Mouse (Mus musculus) forebrain, embryonic 13.5 days (tissue): ENCODE results near the gene Cemip2. TPM values are rescaled to one million over a fixed set of nuclear protein-coding genes. Genes with fewer than 3 reads are reported as not detected.
A peak's percentile ranks its signal among the peaks of the same experiment; 100 is the strongest.

Experiments
- ATAC-seq: fragments of 200-750 bp; cut with Nextera tagmentation; 2 replicates; pipeline ENCODE4 v1.8.0; 2017
- H3K27ac ChIP-seq: fragments of 300-500 bp; sonication (generic); 2 replicates; pipeline ENCODE4 v1.5.1; 2015; ENCODE audit warnings: inconsistent platforms, mild to moderate bottlenecking, moderate library complexity
- H3K27me3 ChIP-seq: fragments of 300-500 bp; sonication (generic); 2 replicates; pipeline ENCODE4 v1.6.1; 2015; ENCODE audit warnings: mild to moderate bottlenecking, inconsistent platforms
- H3K36me3 ChIP-seq: fragments of 300-500 bp; sonication (generic); 2 replicates; pipeline ENCODE4 v1.6.1; 2015; ENCODE audit warnings: mild to moderate bottlenecking, inconsistent platforms; ENCODE audit not compliant: poor library complexity, severe bottlenecking
- H3K4me1 ChIP-seq: fragments of 300-500 bp; sonication (generic); 2 replicates; pipeline ENCODE4 v1.6.1; 2015; ENCODE audit warnings: inconsistent platforms
- H3K4me2 ChIP-seq: fragments of 300-500 bp; sonication (generic); 2 replicates; pipeline ENCODE4 v1.6.1; 2015; ENCODE audit warnings: inconsistent platforms, mild to moderate bottlenecking, moderate library complexity
- H3K4me3 ChIP-seq: fragments of 300-500 bp; sonication (generic); 2 replicates; pipeline ENCODE4 v1.5.1; 2015; ENCODE audit warnings: mild to moderate bottlenecking, inconsistent platforms
- H3K9ac ChIP-seq: fragments of 300-500 bp; sonication (generic); 2 replicates; pipeline ENCODE4 v1.6.1; 2015; ENCODE audit warnings: mild to moderate bottlenecking, inconsistent platforms
- H3K9me3 ChIP-seq: fragments of 300-500 bp; sonication (generic); replicated peaks from 2 replicates; pipeline ENCODE4 v1.6.1; 2016; ENCODE audit warnings: inconsistent platforms
- WGBS: fragments of 180-500 bp; shearing (Covaris S2); methylation state at CpG from one replicate; pipeline ENCODE4 v1.1.7; 2015; 5-methylcytosine and 5-hydroxymethylcytosine counted together
- polyA plus RNA-seq: library from polyadenylated mRNA; unstranded; fragments of >200 nt; fragmentation: Nextera tagmentation; extraction: Ambion mirVana; gene quantifications from 2 replicates; pipeline ENCODE4 v1.2.1, GENCODE M21; 2015

The Cemip2 gene
- polyA plus RNA-seq, 1 experiment from 2014 or later: 54.2 TPM

GRCm38 (mm10) chr19:21794569-21794968, 16.4 kb downstream of the Cemip2 start:
- Histone ChIP-seq H3K9me3 (no peaks in the 10 kb centered on the region), H3K36me3 (peaks cover 55% of the 10 kb centered on the region), H3K9ac (no peak overlapping the region), H3K27me3 (no peaks in the 10 kb centered on the region), H3K4me2 (no peak overlapping the region), H3K27ac (no peak overlapping the region), H3K4me3 (no peak overlapping the region), H3K4me1 (peaks cover 35% of the 10 kb centered on the region)
- 96% methylated on average over 3 of the region's 3 CpGs for WGBS
- ATAC-seq: no peak

DNA sequence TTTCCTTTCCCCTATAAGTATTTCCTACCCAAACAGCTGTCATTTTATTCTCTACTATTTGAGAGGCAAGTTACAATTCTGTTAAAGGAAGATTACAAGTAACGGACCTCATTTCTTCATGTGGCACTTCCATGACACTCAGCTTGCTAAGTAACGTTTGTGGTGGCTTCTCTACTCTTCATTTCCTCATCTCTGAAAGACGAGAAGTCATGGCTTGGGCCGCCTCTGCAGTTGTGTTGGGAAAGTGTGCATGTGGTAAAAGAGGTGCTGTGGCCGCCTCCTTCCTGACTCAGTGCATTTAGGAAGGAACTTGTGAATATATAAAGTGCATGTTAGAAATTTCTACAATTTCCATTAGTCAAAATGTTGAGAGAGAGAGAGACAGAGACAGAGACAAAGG, 18.2 kb downstream of the Cemip2 start:
- ATAC-seq: no peak
- H3K4me2 ChIP-seq: no peak overlapping the region
- no peaks in the 10 kb centered on the region for H3K9me3 ChIP-seq
- peaks cover 69% of the 10 kb centered on the region for H3K36me3 ChIP-seq
- no peaks in the 10 kb centered on the region for H3K27me3 ChIP-seq
- H3K4me1 ChIP-seq: peaks cover 31% of the 10 kb centered on the region
- no peak overlapping the region for H3K4me3 ChIP-seq
- WGBS: 89% methylated on average over 5 of the region's 5 CpGs
- H3K27ac ChIP-seq: no peak overlapping the region
- H3K9ac ChIP-seq: no peak overlapping the region

GRCm38 (mm10) chr19:21798700-21799099, 20.6 kb downstream of the Cemip2 start:
- ATAC-seq: no peak; the same call in 1 of the 2 replicates
- Histone ChIP-seq H3K9me3 (no peaks in the 10 kb centered on the region), H3K9ac (no peak overlapping the region), H3K27me3 (no peaks in the 10 kb centered on the region), H3K4me3 (no peak overlapping the region), H3K4me2 (no peak overlapping the region), H3K36me3 (peaks cover 78% of the 10 kb centered on the region), H3K4me1 (peaks cover 18% of the 10 kb centered on the region), H3K27ac (peak overlapping the region; percentile 49; the same call in 1 of the 2 replicates)
- 36% methylated on average over 3 of the region's 3 CpGs for WGBS

GRCm38 (mm10) chr19:21799410-21800373, 21.6 kb downstream of the Cemip2 start:
- no peaks in the 10 kb centered on the region for H3K9me3 ChIP-seq
- H3K4me2 ChIP-seq: no peak overlapping the region
- peaks cover 18% of the 10 kb centered on the region for H3K4me1 ChIP-seq
- no peaks in the 10 kb centered on the region for H3K27me3 ChIP-seq
- 72% methylated on average over 13 of the region's 13 CpGs for WGBS
- ATAC-seq: no peak
- peaks cover 78% of the 10 kb centered on the region for H3K36me3 ChIP-seq
- no peak overlapping the region for H3K4me3 ChIP-seq
- peak overlapping the region; percentile 8 for H3K27ac ChIP-seq
- no peak overlapping the region; the same call in 1 of the 2 replicates for H3K9ac ChIP-seq

- H3K4me3 ChIP-seq: no peak overlapping the region
- H3K27ac ChIP-seq: no peak overlapping the region
- H3K9ac ChIP-seq: no peak overlapping the region
- no peak overlapping the region for H3K4me2 ChIP-seq
- H3K9me3 ChIP-seq: no peaks in the 10 kb centered on the region
- H3K4me1 ChIP-seq: peaks cover 7% of the 10 kb centered on the region
- H3K27me3 ChIP-seq: no peaks in the 10 kb centered on the region
- H3K36me3 ChIP-seq: peaks cover 92% of the 10 kb centered on the region
- ATAC-seq: no peak
- 93% methylated on average over 8 of the region's 8 CpGs for WGBS
These were observed 26.3 kb downstream of the Cemip2 start for GRCm38 (mm10) chr19:21804488-21804887.

- ATAC-seq: no peak
- no peak overlapping the region for H3K4me2 ChIP-seq
- no peak overlapping the region for H3K4me3 ChIP-seq
- H3K27me3 ChIP-seq: no peaks in the 10 kb centered on the region
- H3K9ac ChIP-seq: no peak overlapping the region
- 86% methylated on average over 3 of the region's 3 CpGs for WGBS
- H3K36me3 ChIP-seq: peaks cover 94% of the 10 kb centered on the region
- no peaks in the 10 kb centered on the region for H3K9me3 ChIP-seq
- H3K27ac ChIP-seq: no peak overlapping the region
- H3K4me1 ChIP-seq: no peaks in the 10 kb centered on the region
These were observed 27.2 kb downstream of the Cemip2 start for GRCm38 (mm10) chr19:21805305-21805704.

DNA sequence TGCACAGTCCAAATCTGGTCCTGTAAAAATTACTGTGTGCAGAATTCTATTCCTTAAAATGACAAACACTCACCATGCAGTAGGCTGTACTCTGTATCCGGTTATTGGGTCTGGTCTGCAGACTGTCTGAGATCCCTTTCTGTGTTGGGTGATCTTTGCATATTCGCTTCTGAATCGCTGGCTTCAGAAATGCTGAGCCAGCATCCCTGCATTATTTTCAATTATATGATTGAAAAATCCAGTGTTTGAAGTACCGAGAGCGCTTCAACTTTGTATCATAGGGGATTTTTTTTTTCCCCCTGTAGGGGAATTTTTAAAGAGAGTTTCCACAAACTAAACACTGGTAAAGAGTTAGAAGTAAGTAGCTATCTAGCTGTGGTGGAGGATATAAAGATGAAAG, 32.0 kb downstream of the Cemip2 start:
- H3K4me2 ChIP-seq: no peak overlapping the region
- WGBS: 95% methylated on average over 5 of the region's 5 CpGs
- H3K4me1 ChIP-seq: no peaks in the 10 kb centered on the region
- H3K9ac ChIP-seq: no peak overlapping the region
- no peak overlapping the region for H3K27ac ChIP-seq
- H3K36me3 ChIP-seq: peaks cover 96% of the 10 kb centered on the region
- no peaks in the 10 kb centered on the region for H3K27me3 ChIP-seq
- no peak for ATAC-seq
- no peaks in the 10 kb centered on the region for H3K9me3 ChIP-seq
- no peak overlapping the region for H3K4me3 ChIP-seq

DNA sequence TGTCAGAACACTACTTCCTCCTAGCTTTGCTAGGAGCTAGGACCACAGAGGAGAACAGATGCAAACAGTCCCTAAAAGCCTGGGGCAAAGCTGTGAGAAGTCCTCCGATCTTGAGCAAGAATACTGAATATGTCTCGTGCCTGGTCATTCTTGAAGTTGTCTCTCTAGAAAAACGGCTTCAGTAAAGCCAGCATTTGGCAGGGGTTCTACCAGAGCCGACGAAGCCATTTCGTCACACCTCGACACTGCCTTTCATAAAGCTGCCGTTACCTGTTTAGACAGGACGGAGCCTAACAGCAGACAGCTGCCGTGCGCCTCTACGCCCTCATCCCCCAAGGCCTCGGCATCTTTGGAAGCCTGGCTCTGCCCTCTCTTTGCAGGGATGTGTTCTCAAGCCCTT, 35.4 kb downstream of the Cemip2 start:
- no peaks in the 10 kb centered on the region for H3K9me3 ChIP-seq
- no peaks in the 10 kb centered on the region for H3K27me3 ChIP-seq
- WGBS: 92% methylated on average over 13 of the region's 13 CpGs
- peaks cover 95% of the 10 kb centered on the region for H3K36me3 ChIP-seq
- no peak overlapping the region for H3K9ac ChIP-seq
- H3K4me2 ChIP-seq: no peak overlapping the region
- no peak overlapping the region for H3K4me3 ChIP-seq
- no peaks in the 10 kb centered on the region for H3K4me1 ChIP-seq
- H3K27ac ChIP-seq: no peak overlapping the region
- ATAC-seq: no peak

GRCm38 (mm10) chr19:21814433-21815020, 36.4 kb downstream of the Cemip2 start:
- 82% methylated on average over 8 of the region's 8 CpGs for WGBS
- peaks cover 95% of the 10 kb centered on the region for H3K36me3 ChIP-seq
- no peaks in the 10 kb centered on the region for H3K4me1 ChIP-seq
- H3K27ac ChIP-seq: no peak overlapping the region
- no peak overlapping the region for H3K4me2 ChIP-seq
- H3K4me3 ChIP-seq: no peak overlapping the region
- no peaks in the 10 kb centered on the region for H3K9me3 ChIP-seq
- H3K27me3 ChIP-seq: no peaks in the 10 kb centered on the region
- H3K9ac ChIP-seq: no peak overlapping the region
- peak; percentile 36; the same call in 1 of the 2 replicates for ATAC-seq

GRCm38 (mm10) chr19:21816260-21816659, 38.1 kb downstream of the Cemip2 start:
- peaks cover 94% of the 10 kb centered on the region for H3K36me3 ChIP-seq

DNA sequence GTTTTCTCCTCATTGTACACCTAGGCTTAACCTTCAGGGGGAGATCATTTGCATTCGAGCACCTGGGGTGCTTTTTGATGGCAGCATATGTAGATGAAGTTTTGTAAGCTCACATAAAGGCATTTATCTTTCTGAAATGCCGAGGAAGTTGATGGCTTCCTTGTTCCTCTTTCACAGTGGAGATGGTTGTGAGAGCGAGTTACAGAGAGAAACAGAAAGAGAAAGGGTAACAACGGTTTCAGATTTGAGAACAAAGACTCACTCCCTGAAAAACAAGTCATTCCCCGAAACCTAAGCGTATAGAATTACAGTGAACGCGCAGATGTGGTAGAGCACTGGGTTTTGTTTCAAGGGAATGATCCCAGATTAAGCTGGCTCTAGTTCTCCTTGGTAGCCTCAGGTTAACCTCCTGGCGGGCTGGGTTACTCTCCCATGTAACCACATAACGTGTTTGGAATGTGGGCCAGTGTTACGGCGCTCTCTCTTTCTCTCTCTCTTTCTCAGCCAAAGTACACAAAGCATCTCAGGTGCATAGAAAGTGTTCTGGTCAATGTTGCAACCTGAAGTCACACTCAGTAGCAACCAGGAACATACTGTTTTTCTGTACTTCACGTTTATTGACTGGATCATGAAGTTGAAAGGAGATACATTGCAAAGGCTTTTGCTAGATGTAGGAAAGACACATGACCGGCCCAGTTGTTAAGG, 40.0 kb downstream of the Cemip2 start:
- no peak overlapping the region for H3K4me2 ChIP-seq
- H3K36me3 ChIP-seq: peaks cover 89% of the 10 kb centered on the region
- H3K4me1 ChIP-seq: no peaks in the 10 kb centered on the region
- no peak overlapping the region for H3K4me3 ChIP-seq
- no peak overlapping the region for H3K9ac ChIP-seq
- no peak overlapping the region for H3K27ac ChIP-seq
- H3K9me3 ChIP-seq: no peaks in the 10 kb centered on the region
- 90% methylated on average over 14 of the region's 14 CpGs for WGBS
- ATAC-seq: no peak
- H3K27me3 ChIP-seq: no peaks in the 10 kb centered on the region

More at GRCm38 (mm10) chr19:21816260-21816659, 38.1 kb downstream of the Cemip2 start:
- H3K4me1 ChIP-seq: no peaks in the 10 kb centered on the region
- no peak for ATAC-seq
- no peak overlapping the region for H3K27ac ChIP-seq
- 93% methylated on average over 4 of the region's 4 CpGs for WGBS
- no peak overlapping the region for H3K9ac ChIP-seq
- no peak overlapping the region for H3K4me2 ChIP-seq
- H3K27me3 ChIP-seq: no peaks in the 10 kb centered on the region
- H3K4me3 ChIP-seq: no peak overlapping the region
- H3K9me3 ChIP-seq: no peaks in the 10 kb centered on the region

- Histone ChIP-seq H3K27me3 (no peaks in the 10 kb centered on the region), H3K9me3 (no peaks in the 10 kb centered on the region), H3K4me1 (no peaks in the 10 kb centered on the region), H3K4me2 (no peak overlapping the region), H3K27ac (no peak overlapping the region), H3K9ac (no peak overlapping the region), H3K4me3 (no peak overlapping the region), H3K36me3 (peaks cover 88% of the 10 kb centered on the region)
- ATAC-seq: no peak
- WGBS: 77% methylated on average over 5 of the region's 5 CpGs
These were observed 41.4 kb downstream of the Cemip2 start for GRCm38 (mm10) chr19:21819585-21819984.
